Mouse (Mus musculus) central nervous system, embryonic 18 days (tissue): ENCODE results near the gene Spink4. TPM values are rescaled to one million over a fixed set of nuclear protein-coding genes. Genes with fewer than 3 reads are reported as not detected.

Experiments
- polyA plus RNA-seq: library from polyadenylated mRNA; depleted of rRNA; stranded (reverse); fragments of >200 nt; gene quantifications from 2 replicates; pipeline ENCODE4 v1.2.3, GENCODE M21; 2012; rRNA removed

Spink4 gene
- polyA plus RNA-seq = 0.21 TPM in 1 of 2 replicates, not detected in the other

GRCm38 (mm10) chr4:40919785-40920184 is at the start of gene Spink4:
Spink4 (plus strand) TSS chr4:40920052.

GRCm38 (mm10) chr4:40948160-40948708 is 28.4 kb downstream of the Spink4 start, which contains the start of the genes Bag1 and Chmp5:
Bag1 (minus strand) TSS chr4:40948294.
Chmp5 (plus strand) TSS chr4:40948407.

GRCm38 (mm10) chr4:40970842-40971701 is 51.2 kb downstream of the Spink4 start, which contains the start of gene Nfx1:
Nfx1 (plus strand) TSS chr4:40970906.

Other genes with a start within 250 kb of the Spink4 start
- gene Aptx, start 216.9 kb upstream of the Spink4 start, polyA plus RNA-seq = 26.2 and 26.6 TPM in 2 replicates
- 149 TPM in 2 replicates for gene Dnaja1, start 197.9 kb upstream of the Spink4 start, polyA plus RNA-seq
- gene Smu1, start 162.1 kb upstream of the Spink4 start, polyA plus RNA-seq = 67.5 and 76.9 TPM in 2 replicates
- gene B4galt1, start 66.0 kb upstream of the Spink4 start, polyA plus RNA-seq = 6.5 and 7.6 TPM in 2 replicates
- 130 TPM in 2 replicates for gene Bag1, start 28.2 kb downstream of the Spink4 start, polyA plus RNA-seq
- 115 and 126 TPM in 2 replicates for gene Chmp5, start 28.4 kb downstream of the Spink4 start, polyA plus RNA-seq
- gene Nfx1, start 50.9 kb downstream of the Spink4 start, polyA plus RNA-seq = 119 and 120 TPM in 2 replicates
- gene Aqp7, start 128.1 kb downstream of the Spink4 start, polyA plus RNA-seq = 0.12 TPM in 1 of 2 replicates, not detected in the other
- 0.47 and 1.5 TPM in 2 replicates for gene Aqp3, start 178.1 kb downstream of the Spink4 start, polyA plus RNA-seq
- gene Nol6, start 204.4 kb downstream of the Spink4 start, polyA plus RNA-seq = 50.3 and 55.3 TPM in 2 replicates
- gene Ube2r2, start 215.7 kb downstream of the Spink4 start, polyA plus RNA-seq = 150 and 160 TPM in 2 replicates